Mouse (Mus musculus): ENCODE measurements around the gene Cbx8. TPM values are rescaled to one million over a fixed set of nuclear protein-coding genes. Genes with fewer than 3 reads are reported as not detected.

The Cbx8 gene
- polyA plus RNA-seq, 1 experiment from 2014 or later = 15.1 TPM

GRCm38 (mm10) chr11:119066841-119067240 lies 26.1 kb upstream of the Cbx8 start:
- 86% methylated on average over 8 of the region's 8 CpGs for WGBS
- peaks cover 74% of the 10 kb centered on the region for H3K27me3 ChIP-seq (ENCODE audit: low read depth, poor library complexity, severe bottlenecking)

GRCm38 (mm10) chr11:119059256-119059655 lies 18.5 kb upstream of the Cbx8 start:
- Histone ChIP-seq H3K36me3 (no peaks in the 10 kb centered on the region), H3K27ac (0 out of 2 replicates have a peak overlapping the region, but pooled peaks have one; percentile 4), H3K4me3 (peak overlapping the region; percentile 28), H3K4me1 (peaks cover 49% of the 10 kb centered on the region), H3K9me3 (replicated peaks) (no peaks in the 10 kb centered on the region), H3K27me3 (ENCODE audit: low read depth, poor library complexity, severe bottlenecking) (peaks cover 99% of the 10 kb centered on the region)
- DNase-seq (ENCODE audit: low spot score) = no peak
- WGBS = 6% methylated on average over 3 of the region's 3 CpGs

More at GRCm38 (mm10) chr11:119066841-119067240, 26.1 kb upstream of the Cbx8 start:
- H3K36me3 ChIP-seq = no peaks in the 10 kb centered on the region
- no peaks in the 10 kb centered on the region for H3K9me3 ChIP-seq (replicated peaks)
- H3K27ac ChIP-seq = no peak overlapping the region
- H3K4me3 ChIP-seq = no peak overlapping the region
- no peak for DNase-seq (ENCODE audit: low spot score)
- no peaks in the 10 kb centered on the region for H3K4me1 ChIP-seq

- Histone ChIP-seq H3K4me3 (peak overlapping the region; percentile 28), H3K27me3 (ENCODE audit: low read depth, poor library complexity, severe bottlenecking) (peaks cover 99% of the 10 kb centered on the region), H3K36me3 (no peaks in the 10 kb centered on the region), H3K9me3 (replicated peaks) (no peaks in the 10 kb centered on the region), H3K4me1 (peaks cover 58% of the 10 kb centered on the region), H3K27ac (peak overlapping the region; percentile 27)
- 4% methylated on average over 58 of the region's 58 CpGs for WGBS
- DNase-seq (ENCODE audit: low spot score) = peak; percentile 63
These were observed 17.5 kb upstream of the Cbx8 start for GRCm38 (mm10) chr11:119058041-119058995.

- DNase-seq (ENCODE audit: low spot score) = peak; percentile 55
- H3K4me1 ChIP-seq = peaks cover 69% of the 10 kb centered on the region
These were observed 16.5 kb upstream of the Cbx8 start for GRCm38 (mm10) chr11:119057291-119057690.

GRCm38 (mm10) chr11:119056301-119057211 lies 15.8 kb upstream of the Cbx8 start:
- no peaks in the 10 kb centered on the region for H3K36me3 ChIP-seq
- H3K27ac ChIP-seq = peak overlapping the region; percentile 98
- no peaks in the 10 kb centered on the region for H3K9me3 ChIP-seq (replicated peaks)
- DNase-seq (ENCODE audit: low spot score) = peak; percentile 84
- H3K27me3 ChIP-seq (ENCODE audit: low read depth, poor library complexity, severe bottlenecking) = peaks cover 94% of the 10 kb centered on the region
- under 1% methylated on average over 65 of the region's 65 CpGs for WGBS
- peak overlapping the region; percentile 75 for H3K4me3 ChIP-seq
- peaks cover 76% of the 10 kb centered on the region for H3K4me1 ChIP-seq

More at GRCm38 (mm10) chr11:119057291-119057690, 16.5 kb upstream of the Cbx8 start:
- peak overlapping the region; percentile 75 for H3K4me3 ChIP-seq
- peaks cover 94% of the 10 kb centered on the region for H3K27me3 ChIP-seq (ENCODE audit: low read depth, poor library complexity, severe bottlenecking)
- no peaks in the 10 kb centered on the region for H3K9me3 ChIP-seq (replicated peaks)
- H3K27ac ChIP-seq = peak overlapping the region; percentile 98
- H3K36me3 ChIP-seq = no peaks in the 10 kb centered on the region
- 2% methylated on average over 9 of the region's 9 CpGs for WGBS

GRCm38 (mm10) chr11:119055571-119056131 lies 14.9 kb upstream of the Cbx8 start:
- DNase-seq (ENCODE audit: low spot score) = peak; percentile 54
- H3K4me3 ChIP-seq = peak overlapping the region; percentile 75
- WGBS = 1% methylated on average over 32 of the region's 32 CpGs
- H3K4me1 ChIP-seq = peaks cover 76% of the 10 kb centered on the region
- peak overlapping the region; percentile 72 for H3K27ac ChIP-seq
- peaks cover 94% of the 10 kb centered on the region for H3K27me3 ChIP-seq (ENCODE audit: low read depth, poor library complexity, severe bottlenecking)
- H3K36me3 ChIP-seq = no peaks in the 10 kb centered on the region
- H3K9me3 ChIP-seq (replicated peaks) = no peaks in the 10 kb centered on the region

GRCm38 (mm10) chr11:119054351-119055345 lies 13.9 kb upstream of the Cbx8 start:
- peak; percentile 66 for DNase-seq (ENCODE audit: low spot score)
- H3K27ac ChIP-seq = peak overlapping the region; percentile 93
- H3K27me3 ChIP-seq (ENCODE audit: low read depth, poor library complexity, severe bottlenecking) = peaks cover 94% of the 10 kb centered on the region
- H3K4me3 ChIP-seq = peak overlapping the region; percentile 55
- WGBS = 3% methylated on average over 47 of the region's 47 CpGs
- H3K36me3 ChIP-seq = no peaks in the 10 kb centered on the region
- peaks cover 76% of the 10 kb centered on the region for H3K4me1 ChIP-seq
- H3K9me3 ChIP-seq (replicated peaks) = no peaks in the 10 kb centered on the region

GRCm38 (mm10) chr11:119053738-119054350 lies 13.1 kb upstream of the Cbx8 start:
- peak overlapping the region; percentile 93 for H3K27ac ChIP-seq
- peak; percentile 52 for DNase-seq (ENCODE audit: low spot score)
- H3K4me1 ChIP-seq = peaks cover 72% of the 10 kb centered on the region

GRCm38 (mm10) chr11:119053257-119053670 lies 12.5 kb upstream of the Cbx8 start:
- DNase-seq (ENCODE audit: low spot score) = peak; percentile 91
- Histone ChIP-seq H3K36me3 (no peaks in the 10 kb centered on the region), H3K27me3 (ENCODE audit: low read depth, poor library complexity, severe bottlenecking) (peaks cover 94% of the 10 kb centered on the region), H3K4me1 (peaks cover 71% of the 10 kb centered on the region), H3K27ac (peak overlapping the region; percentile 93), H3K4me3 (peak overlapping the region; percentile 55), H3K9me3 (replicated peaks) (no peaks in the 10 kb centered on the region)
- 2% methylated on average over 41 of the region's 42 CpGs for WGBS

More at GRCm38 (mm10) chr11:119053738-119054350, 13.1 kb upstream of the Cbx8 start:
- Histone ChIP-seq H3K27me3 (ENCODE audit: low read depth, poor library complexity, severe bottlenecking) (peaks cover 94% of the 10 kb centered on the region), H3K36me3 (no peaks in the 10 kb centered on the region), H3K4me3 (peak overlapping the region; percentile 55), H3K9me3 (replicated peaks) (no peaks in the 10 kb centered on the region)
- WGBS = 2% methylated on average over 34 of the region's 35 CpGs

GRCm38 (mm10) chr11:119052661-119053256 lies 12.0 kb upstream of the Cbx8 start:
- peak overlapping the region; percentile 55 for H3K4me3 ChIP-seq
- H3K9me3 ChIP-seq (replicated peaks) = no peaks in the 10 kb centered on the region
- DNase-seq (ENCODE audit: low spot score) = peak; percentile 78
- peak overlapping the region; percentile 93 for H3K27ac ChIP-seq
- peaks cover 71% of the 10 kb centered on the region for H3K4me1 ChIP-seq
- no peaks in the 10 kb centered on the region for H3K36me3 ChIP-seq
- peaks cover 94% of the 10 kb centered on the region for H3K27me3 ChIP-seq (ENCODE audit: low read depth, poor library complexity, severe bottlenecking)
- under 1% methylated on average over 13 of the region's 13 CpGs for WGBS
